Mouse (Mus musculus) ES-E14 (cell line): Measurements from ENCODE around the gene Megf9.

ENCODE experiments used
- CHD2 ChIP-seq: IDR thresholded peaks from 2 replicates; pipeline ENCODE4 v1.6.1; 2014; ENCODE audit warnings: mild to moderate bottlenecking, low read depth, low read length, inconsistent platforms
- HCFC1 ChIP-seq: IDR thresholded peaks from 2 replicates; pipeline ENCODE4 v1.6.1; 2012; ENCODE audit warnings: low read length, inconsistent platforms, borderline replicate concordance; ENCODE audit not compliant: insufficient read depth
- MAFK ChIP-seq: IDR thresholded peaks from 2 replicates; pipeline ENCODE4 v1.6.1; 2014; ENCODE audit warnings: mild to moderate bottlenecking, low read depth, low read length, inconsistent platforms; ENCODE audit not compliant: insufficient read depth
- ZC3H11A ChIP-seq: IDR thresholded peaks from 2 replicates; pipeline ENCODE4 v1.6.1; 2012; ENCODE audit warnings: low read depth, mild to moderate bottlenecking, inconsistent platforms, low read length, borderline replicate concordance
- ZNF384 ChIP-seq: IDR thresholded peaks from 2 replicates; pipeline ENCODE4 v1.6.1; 2012; ENCODE audit warnings: low read depth, low read length, inconsistent platforms

- no peak for TF ChIP-seq ZNF384
- no peak for TF ChIP-seq CHD2
- no peak for TF ChIP-seq ZC3H11A
- TF ChIP-seq HCFC1: no peak
- no peak for TF ChIP-seq MAFK
Observed at GRCm38 (mm10) chr4:70508207-70508606, 26.6 kb downstream of the Megf9 start.
